Mouse (Mus musculus) neural tube, embryonic 13.5 days (tissue): ENCODE data around the gene Rpl23. TPM values are rescaled to one million over a fixed set of nuclear protein-coding genes. Genes with fewer than 3 reads are reported as not detected.

Experiments used
- ATAC-seq: fragments of 200-750 bp; cut with Nextera tagmentation; 2 replicates; pipeline ENCODE4 v1.8.0; 2017; ENCODE audit warnings: low read depth, mild to moderate bottlenecking, moderate TSS enrichment, moderate library complexity
- H3K27ac ChIP-seq: fragments of 300-500 bp; sonication (generic); replicated peaks from 2 replicates; pipeline ENCODE4 v1.5.1; 2015; ENCODE audit warnings: moderate library complexity, mild to moderate bottlenecking, inconsistent platforms
- H3K27me3 ChIP-seq: fragments of 300-500 bp; sonication (generic); 2 replicates; pipeline ENCODE4 v1.6.1; 2015; ENCODE audit warnings: mild to moderate bottlenecking, inconsistent platforms
- H3K36me3 ChIP-seq: fragments of 300-500 bp; sonication (generic); 2 replicates; pipeline ENCODE4 v1.6.1; 2015; ENCODE audit warnings: mild to moderate bottlenecking, inconsistent platforms
- H3K4me1 ChIP-seq: fragments of 300-500 bp; sonication (generic); replicated peaks from 2 replicates; pipeline ENCODE4 v1.6.1; 2015; ENCODE audit warnings: inconsistent platforms
- H3K4me2 ChIP-seq: fragments of 300-500 bp; sonication (generic); 2 replicates; pipeline ENCODE4 v1.6.1; 2015; ENCODE audit warnings: inconsistent platforms, mild to moderate bottlenecking, moderate library complexity
- H3K4me3 ChIP-seq: fragments of 300-500 bp; sonication (generic); 2 replicates; pipeline ENCODE4 v1.5.1; 2015; ENCODE audit warnings: mild to moderate bottlenecking, inconsistent platforms
- H3K9ac ChIP-seq: fragments of 300-500 bp; sonication (generic); 2 replicates; pipeline ENCODE4 v1.6.1; 2015; ENCODE audit warnings: moderate library complexity, mild to moderate bottlenecking, inconsistent platforms
- H3K9me3 ChIP-seq: fragments of 300-500 bp; sonication (generic); 2 replicates; pipeline ENCODE4 v1.6.1; 2016; ENCODE audit warnings: inconsistent platforms
- WGBS: fragments of 180-500 bp; shearing (Covaris S2); methylation state at CpG from one replicate; pipeline ENCODE4 v1.1.7; 2015; 5-methylcytosine and 5-hydroxymethylcytosine counted together
- polyA plus RNA-seq: library from polyadenylated mRNA; unstranded; fragments of >200 nt; fragmentation: Nextera tagmentation; extraction: Ambion mirVana; gene quantifications from 2 replicates; pipeline ENCODE4 v1.2.1, GENCODE M21; 2015

Rpl23 gene
- polyA plus RNA-seq: 351 and 415 TPM in 2 replicates

GRCm38 (mm10) chr11:97781832-97782563 is at the start of gene Rpl23:
TSS of gene Rpl23 (minus strand) at chr11:97782437.
- H3K4me1 ChIP-seq: peaks cover 32% of the 10 kb centered on the region
- H3K27ac ChIP-seq: peak within 1 kb of the TSS; percentile 92
- H3K9me3 ChIP-seq: no peaks in the 10 kb centered on the region
- no peaks in the 10 kb centered on the region for H3K27me3 ChIP-seq
- peak within 1 kb of the TSS; percentile 99 for H3K9ac ChIP-seq
- peak within 1 kb of the TSS; percentile 86 for H3K4me2 ChIP-seq
- H3K36me3 ChIP-seq: peaks cover 40% of the 10 kb centered on the region
- H3K4me3 ChIP-seq: peak within 1 kb of the TSS; percentile 98
- ATAC-seq: peak; percentile 96
- WGBS: under 1% methylated on average over 67 of the region's 67 CpGs

DNA sequence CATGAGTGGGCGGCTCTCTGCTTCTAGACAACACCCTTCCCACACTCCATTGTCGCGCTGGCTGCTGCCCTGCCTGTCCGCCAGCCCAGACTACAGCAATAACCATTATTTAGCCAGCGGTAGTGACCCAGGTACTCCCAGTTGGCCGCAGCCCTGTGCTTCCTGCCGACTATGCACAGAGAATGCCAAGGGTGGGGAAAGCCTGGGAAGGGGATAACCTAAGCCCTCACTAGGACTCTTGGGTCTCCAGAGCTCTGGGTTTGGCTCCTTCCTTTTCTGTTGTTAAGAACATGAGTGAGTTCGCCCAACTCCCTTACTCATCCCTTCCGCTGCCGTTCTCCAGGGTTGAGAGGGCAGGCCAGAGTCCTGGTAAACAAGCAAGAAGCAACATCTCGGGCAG is 49.8 kb upstream of the Rpl23 start:
- no peak overlapping the region for H3K4me2 ChIP-seq
- no peaks in the 10 kb centered on the region for H3K27me3 ChIP-seq
- no peak overlapping the region for H3K9ac ChIP-seq
- H3K27ac ChIP-seq: no peak overlapping the region
- H3K9me3 ChIP-seq: no peaks in the 10 kb centered on the region
- H3K4me3 ChIP-seq: no peak overlapping the region
- no peak for ATAC-seq
- WGBS: 70% methylated on average over 11 of the region's 11 CpGs
- peaks cover 78% of the 10 kb centered on the region for H3K36me3 ChIP-seq
- H3K4me1 ChIP-seq: peaks cover 6% of the 10 kb centered on the region; the same call in 1 of the 2 replicates

GRCm38 (mm10) chr11:97830501-97830900 is 48.3 kb upstream of the Rpl23 start:
- peaks cover 78% of the 10 kb centered on the region for H3K36me3 ChIP-seq
- 89% methylated on average over 6 of the region's 6 CpGs for WGBS
- H3K9me3 ChIP-seq: no peaks in the 10 kb centered on the region
- H3K9ac ChIP-seq: no peak overlapping the region
- no peaks in the 10 kb centered on the region for H3K27me3 ChIP-seq
- peaks cover 6% of the 10 kb centered on the region; the same call in 1 of the 2 replicates for H3K4me1 ChIP-seq
- no peak for ATAC-seq
- no peak overlapping the region for H3K4me2 ChIP-seq
- H3K27ac ChIP-seq: no peak overlapping the region
- H3K4me3 ChIP-seq: no peak overlapping the region

DNA sequence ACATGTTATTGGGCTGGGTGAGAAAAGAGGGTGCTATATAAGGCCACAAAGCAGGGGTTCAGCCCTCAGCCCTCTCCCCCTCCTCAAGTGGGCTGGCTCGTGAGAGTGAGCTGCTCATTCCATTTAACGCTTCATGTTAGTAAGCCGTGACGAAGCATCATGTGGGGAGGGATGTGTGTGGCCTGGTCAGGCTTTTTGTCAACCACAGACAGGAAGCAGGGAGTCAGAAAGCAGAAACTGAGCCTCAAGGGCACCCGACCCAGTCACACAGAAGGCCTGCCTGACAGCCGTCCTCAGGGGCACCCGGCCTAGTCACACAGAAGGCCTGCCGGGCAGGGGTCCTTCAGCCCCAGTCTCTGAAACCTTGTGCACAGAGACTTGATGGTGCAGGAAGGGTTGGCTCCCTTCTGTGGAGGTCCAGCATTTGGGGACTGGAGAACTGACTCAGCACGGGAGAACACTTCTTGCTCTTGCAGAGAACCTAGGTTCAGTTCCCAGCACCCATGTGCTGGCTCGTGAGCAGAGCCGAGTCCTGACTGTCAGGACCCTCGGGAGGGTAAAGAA is 47.8 kb upstream of the Rpl23 start:
- no peaks in the 10 kb centered on the region for H3K27me3 ChIP-seq
- 84% methylated on average over 12 of the region's 12 CpGs for WGBS
- no peak overlapping the region for H3K4me3 ChIP-seq
- peaks cover 11% of the 10 kb centered on the region for H3K4me1 ChIP-seq
- H3K9ac ChIP-seq: no peak overlapping the region
- no peak overlapping the region for H3K27ac ChIP-seq
- ATAC-seq: no peak
- H3K4me2 ChIP-seq: no peak overlapping the region
- H3K9me3 ChIP-seq: no peaks in the 10 kb centered on the region
- peaks cover 78% of the 10 kb centered on the region for H3K36me3 ChIP-seq

DNA sequence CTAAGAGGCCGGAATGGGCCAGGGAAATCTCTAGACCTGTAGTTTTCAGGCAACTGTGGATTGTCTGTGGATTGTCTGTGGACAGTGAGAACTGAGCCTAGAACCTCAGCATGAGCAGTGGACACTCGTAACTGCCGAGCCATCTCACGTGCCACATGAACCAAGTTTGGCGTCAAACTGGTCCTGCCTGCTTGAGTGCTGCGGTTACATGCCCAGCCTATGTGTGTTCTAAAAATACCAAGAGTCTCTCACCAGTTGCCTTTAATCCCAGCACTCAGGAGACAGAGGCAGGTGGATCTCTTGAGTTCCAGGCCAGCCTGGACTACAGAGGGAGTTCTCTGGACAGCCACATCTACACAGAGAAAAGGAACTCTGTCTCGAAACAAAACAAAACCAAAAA is 47.1 kb upstream of the Rpl23 start:
- no peak overlapping the region for H3K27ac ChIP-seq
- H3K9ac ChIP-seq: no peak overlapping the region
- peaks cover 78% of the 10 kb centered on the region for H3K36me3 ChIP-seq
- WGBS: 92% methylated on average over 7 of the region's 7 CpGs
- H3K9me3 ChIP-seq: no peaks in the 10 kb centered on the region
- ATAC-seq: no peak
- no peak overlapping the region for H3K4me3 ChIP-seq
- H3K4me1 ChIP-seq: peaks cover 17% of the 10 kb centered on the region
- H3K27me3 ChIP-seq: no peaks in the 10 kb centered on the region
- no peak overlapping the region for H3K4me2 ChIP-seq

DNA sequence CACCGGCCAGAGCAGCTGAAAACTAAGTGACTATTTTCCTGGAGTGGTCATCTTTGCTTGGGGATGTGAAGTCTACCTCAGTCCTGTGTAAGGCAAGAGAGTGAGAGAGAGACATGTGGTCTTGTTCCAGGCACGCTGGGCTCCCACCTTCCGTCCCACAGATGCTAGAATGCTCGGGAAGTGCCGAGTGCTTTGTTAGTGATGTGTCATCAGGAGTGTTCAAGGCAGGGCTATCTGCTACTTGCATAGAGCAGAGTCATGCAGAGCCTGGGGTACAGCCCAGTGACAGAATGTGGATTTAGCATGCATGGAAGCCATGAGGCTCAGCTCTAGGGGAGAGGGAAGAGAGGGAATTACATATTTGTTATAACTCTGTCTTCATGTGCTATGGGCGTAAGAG is 45.4 kb upstream of the Rpl23 start:
- H3K27ac ChIP-seq: no peak overlapping the region
- H3K4me2 ChIP-seq: no peak overlapping the region
- no peak for ATAC-seq
- WGBS: 91% methylated on average over 6 of the region's 6 CpGs
- no peaks in the 10 kb centered on the region for H3K9me3 ChIP-seq
- H3K4me1 ChIP-seq: peaks cover 16% of the 10 kb centered on the region
- H3K9ac ChIP-seq: no peak overlapping the region
- H3K4me3 ChIP-seq: no peak overlapping the region
- no peaks in the 10 kb centered on the region for H3K27me3 ChIP-seq
- H3K36me3 ChIP-seq: peaks cover 81% of the 10 kb centered on the region

GRCm38 (mm10) chr11:97826414-97826813 is 44.2 kb upstream of the Rpl23 start:
- Histone ChIP-seq H3K27ac (no peak overlapping the region), H3K9ac (no peak overlapping the region), H3K4me3 (no peak overlapping the region), H3K4me2 (no peak overlapping the region), H3K4me1 (peaks cover 11% of the 10 kb centered on the region), H3K9me3 (no peaks in the 10 kb centered on the region), H3K27me3 (no peaks in the 10 kb centered on the region), H3K36me3 (peaks cover 86% of the 10 kb centered on the region)
- ATAC-seq: no peak
- WGBS: 79% methylated on average over 7 of the region's 7 CpGs

DNA sequence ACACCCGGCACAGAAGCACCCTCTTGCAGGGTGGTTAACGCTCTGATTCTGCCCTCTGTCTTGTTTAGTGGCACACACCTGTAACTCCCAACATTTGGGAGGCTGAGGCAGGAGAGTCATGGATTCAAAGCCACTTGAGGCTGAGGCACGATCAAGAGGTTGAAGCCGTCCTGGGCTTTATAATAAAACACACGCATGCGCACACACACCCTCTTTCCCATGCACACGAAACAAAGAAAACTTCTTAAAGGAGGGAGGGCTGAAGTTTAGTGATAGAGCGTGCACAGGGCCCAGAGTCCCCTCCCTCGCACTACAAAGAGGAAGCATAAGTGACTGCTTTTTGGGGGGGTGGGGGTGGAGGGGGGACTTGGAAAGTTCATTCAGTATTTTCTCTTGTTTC is 43.7 kb upstream of the Rpl23 start:
- ATAC-seq: no peak
- peaks cover 11% of the 10 kb centered on the region for H3K4me1 ChIP-seq
- no peak overlapping the region for H3K4me3 ChIP-seq
- no peak overlapping the region for H3K4me2 ChIP-seq
- H3K27me3 ChIP-seq: no peaks in the 10 kb centered on the region
- no peaks in the 10 kb centered on the region for H3K9me3 ChIP-seq
- peaks cover 90% of the 10 kb centered on the region for H3K36me3 ChIP-seq
- H3K9ac ChIP-seq: no peak overlapping the region
- WGBS: 88% methylated on average over 9 of the region's 9 CpGs
- no peak overlapping the region for H3K27ac ChIP-seq

GRCm38 (mm10) chr11:97825295-97825694 is 43.1 kb upstream of the Rpl23 start:
- ATAC-seq: no peak
- no peak overlapping the region for H3K4me3 ChIP-seq
- peak overlapping the region; percentile 28; the same call in 1 of the 2 replicates for H3K27ac ChIP-seq
- H3K36me3 ChIP-seq: peaks cover 93% of the 10 kb centered on the region
- 88% methylated on average over 10 of the region's 10 CpGs for WGBS
- H3K9ac ChIP-seq: no peak overlapping the region
- no peak overlapping the region for H3K4me2 ChIP-seq
- H3K9me3 ChIP-seq: no peaks in the 10 kb centered on the region
- H3K4me1 ChIP-seq: peaks cover 11% of the 10 kb centered on the region
- H3K27me3 ChIP-seq: no peaks in the 10 kb centered on the region

DNA sequence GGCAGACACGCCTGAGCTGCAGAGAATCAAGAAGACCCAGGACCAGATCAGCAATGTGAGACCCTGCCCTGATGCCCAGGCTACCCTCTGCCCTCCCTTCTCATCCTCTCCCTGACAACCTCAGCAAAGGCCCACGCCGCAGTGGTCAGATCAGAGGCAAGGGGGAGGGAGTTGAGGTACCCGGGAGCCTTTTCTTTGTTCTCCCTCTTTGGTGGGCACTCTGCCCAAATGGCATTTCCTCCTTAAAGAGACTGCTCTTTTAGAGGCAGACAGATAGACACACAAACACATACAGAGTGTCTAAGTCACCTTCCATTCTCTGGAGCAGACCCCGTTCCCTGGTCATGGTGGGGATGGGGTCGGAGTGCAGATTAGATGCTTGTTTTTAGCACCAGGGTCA is 42.7 kb upstream of the Rpl23 start:
- no peak overlapping the region for H3K4me3 ChIP-seq
- ATAC-seq: peak; percentile 54; the same call in 1 of the 2 replicates
- no peak overlapping the region for H3K9ac ChIP-seq
- peak overlapping the region; percentile 28 for H3K27ac ChIP-seq
- WGBS: 61% methylated on average over 6 of the region's 6 CpGs
- no peaks in the 10 kb centered on the region for H3K27me3 ChIP-seq
- peaks cover 13% of the 10 kb centered on the region for H3K4me1 ChIP-seq
- no peaks in the 10 kb centered on the region for H3K9me3 ChIP-seq
- no peak overlapping the region for H3K4me2 ChIP-seq
- H3K36me3 ChIP-seq: peaks cover 93% of the 10 kb centered on the region

DNA sequence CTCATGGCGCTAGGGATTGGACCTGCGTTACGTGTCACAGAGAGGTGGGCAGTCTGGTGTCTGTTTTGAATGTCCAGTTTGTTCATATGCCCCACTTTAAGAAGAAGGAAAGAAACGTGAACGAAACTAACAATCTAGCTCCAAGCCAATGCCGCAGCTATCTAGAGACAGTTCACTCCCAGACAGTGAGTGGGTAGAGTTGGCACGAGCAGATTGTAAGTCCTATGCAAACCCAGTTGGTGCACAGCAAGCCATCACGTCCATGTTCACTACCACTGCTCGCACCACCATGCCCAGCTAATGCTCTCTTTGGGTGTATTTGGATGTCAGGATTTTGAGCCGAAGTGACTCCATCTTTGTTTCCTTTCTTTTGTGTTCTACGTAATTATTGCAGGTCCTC is 41.9 kb upstream of the Rpl23 start:
- Histone ChIP-seq H3K4me2 (no peak overlapping the region), H3K4me3 (no peak overlapping the region), H3K27ac (0 out of 2 replicates have a peak overlapping the region, but pooled peaks have one; percentile 28), H3K9me3 (no peaks in the 10 kb centered on the region), H3K4me1 (peaks cover 21% of the 10 kb centered on the region), H3K36me3 (peaks cover 92% of the 10 kb centered on the region), H3K27me3 (no peaks in the 10 kb centered on the region), H3K9ac (no peak overlapping the region)
- no peak for ATAC-seq
- WGBS: 96% methylated on average over 11 of the region's 11 CpGs

DNA sequence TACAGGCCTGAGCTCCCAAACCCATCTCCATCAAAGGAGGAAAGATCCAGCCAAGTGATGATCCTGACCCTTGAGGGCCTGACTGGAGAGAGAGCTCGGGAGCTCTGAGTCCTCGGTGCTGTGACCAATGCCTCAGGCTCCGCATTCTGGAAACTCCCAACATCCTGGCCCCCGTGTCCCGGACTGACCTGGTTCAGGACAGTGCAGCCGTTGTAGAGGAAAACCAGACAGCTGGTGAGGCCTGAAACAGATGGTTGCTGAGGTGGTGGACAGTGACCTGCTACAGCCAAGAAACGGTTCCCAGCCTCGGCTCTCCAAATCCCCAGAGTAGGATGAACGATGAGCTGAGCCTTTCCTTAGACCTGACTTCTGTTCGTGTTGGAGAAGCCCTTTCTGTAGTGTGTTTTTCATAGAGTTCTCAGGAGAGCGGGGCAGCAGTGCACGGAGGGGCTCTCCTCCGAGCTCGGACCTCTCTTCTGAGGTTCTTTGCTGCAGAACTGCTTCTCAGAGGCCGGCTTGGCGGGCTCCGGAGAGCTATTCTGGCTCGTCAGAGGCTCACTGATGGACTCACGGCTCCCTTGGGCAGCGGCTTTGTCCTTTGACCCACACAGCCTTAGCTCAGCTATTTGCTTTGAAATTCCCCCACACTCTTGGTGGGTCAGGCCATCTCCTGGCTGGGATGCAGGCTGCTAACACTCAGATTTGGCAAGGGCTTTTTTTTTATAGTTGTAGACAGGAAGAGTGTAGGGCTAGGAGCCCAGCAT is 40.8 kb upstream of the Rpl23 start:
- Histone ChIP-seq H3K4me3 (no peak overlapping the region), H3K4me1 (peaks cover 32% of the 10 kb centered on the region), H3K27me3 (no peaks in the 10 kb centered on the region), H3K9me3 (no peaks in the 10 kb centered on the region), H3K27ac (no peak overlapping the region; the same call in 1 of the 2 replicates), H3K36me3 (peaks cover 86% of the 10 kb centered on the region), H3K9ac (no peak overlapping the region), H3K4me2 (no peak overlapping the region)
- no peak for ATAC-seq
- WGBS: 77% methylated on average over 20 of the region's 20 CpGs
